Mouse (Mus musculus) heart, postnatal 36 days (tissue): ENCODE results near the gene Casp8. TPM values are rescaled to one million over a fixed set of nuclear protein-coding genes. Genes with fewer than 3 reads are reported as not detected.
"Not testable (repeated sequence)": the region's sequence is repeated elsewhere in the genome, so short reads cannot be mapped to it uniquely, and the experiment has no call there.

Experiments used
- DNase-seq, 2 experiments: peaks; one replicate each; pipeline ENCODE4 v3.0.0; 2021 to 2022
- intact Hi-C: fragments of 180-260 bp; cut with DNase I; formaldehyde crosslinking; loops from one replicate; pipeline ENCODE4 v1.15.1; 2025
- total RNA-seq, 2 experiments: library from RNA; stranded (reverse); gene quantifications; 2 replicates each; pipeline ENCODE4 v1.2.3; 2021

Gene Casp8
- 10 to 100 TPM in 1 of 2 experiments, 1 to 10 TPM in 1; 6.8 to 10.1 TPM for total RNA-seq

- intact Hi-C loops: no loop called here
- DNase-seq: peak; percentile 47 to 63
Observed at GRCm38 (mm10) chr1:58795291-58796058, at the start of gene Casp8. Gene Casp8 (plus strand): TSS chr1:58795374.

GRCm38 (mm10) chr1:58746880-58747279 lies 48.3 kb upstream of the Casp8 start:
- DNase-seq: no peak
- intact Hi-C loops: loop anchor here (2.0 to 5.0 kb wide), 4 partner anchors 35 to 185 kb away; partner anchors contain the start of genes Cflar, Fam126b and Ndufb3

- DNase-seq: no peak
- intact Hi-C loops: no loop called here
Observed at GRCm38 (mm10) chr1:58759451-58759850, 35.7 kb upstream of the Casp8 start.

GRCm38 (mm10) chr1:58760581-58760980 lies 34.6 kb upstream of the Casp8 start:
- DNase-seq: no peak
- intact Hi-C loops: no loop called here

GRCm38 (mm10) chr1:58761391-58762275 lies 33.5 kb upstream of the Casp8 start:
- DNase-seq, intact Hi-C loops: not testable (repeated sequence)

GRCm38 (mm10) chr1:58762576-58762975 lies 32.6 kb upstream of the Casp8 start:
- DNase-seq: no peak
- intact Hi-C loops: no loop called here

GRCm38 (mm10) chr1:58766446-58766845 lies 28.7 kb upstream of the Casp8 start:
- intact Hi-C loops: not testable (repeated sequence)

GRCm38 (mm10) chr1:58769136-58769535 lies 26.0 kb upstream of the Casp8 start:
- no peak for DNase-seq
- intact Hi-C loops: no loop called here

More at GRCm38 (mm10) chr1:58766446-58766845, 28.7 kb upstream of the Casp8 start:
- DNase-seq: not testable (repeated sequence)

- DNase-seq: no peak
- intact Hi-C loops: loop anchor here (1.0 to 5.0 kb wide), 7 partner anchors 33 to 468 kb away; partner anchors contain the start of genes Als2, Stradb and Trak2
Observed at GRCm38 (mm10) chr1:58769701-58770100, 25.5 kb upstream of the Casp8 start.

- DNase-seq: peak; percentile 46 to 58
- intact Hi-C loops: loop anchor here (1.0 to 5.0 kb wide), 7 partner anchors 32 to 467 kb away; partner anchors contain the start of genes Als2, Stradb and Trak2
Observed at GRCm38 (mm10) chr1:58770111-58770720, 25.0 kb upstream of the Casp8 start.

- no peak for DNase-seq
- intact Hi-C loops: loop anchor here (5.0 kb wide), 3 partner anchors 60 to 465 kb away; partner anchors contain the start of genes Als2, Stradb and Trak2
Observed at GRCm38 (mm10) chr1:58772084-58772483, 23.1 kb upstream of the Casp8 start.

- no peak for DNase-seq
- intact Hi-C loops: loop anchor here (5.0 kb wide), 3 partner anchors 59 to 464 kb away; partner anchors contain the start of genes Als2, Stradb and Trak2
Observed at GRCm38 (mm10) chr1:58773280-58773679, 21.9 kb upstream of the Casp8 start.

- DNase-seq: no peak
- intact Hi-C loops: loop anchor here (5.0 kb wide), 3 partner anchors 58 to 463 kb away; partner anchors contain the start of genes Als2, Stradb and Trak2
Observed at GRCm38 (mm10) chr1:58773905-58774304, 21.3 kb upstream of the Casp8 start.

- DNase-seq: no peak
- intact Hi-C loops: no loop called here
Observed at GRCm38 (mm10) chr1:58775361-58775760, 19.8 kb upstream of the Casp8 start.

GRCm38 (mm10) chr1:58777583-58777982 lies 17.6 kb upstream of the Casp8 start:
- DNase-seq: no peak
- intact Hi-C loops: no loop called here

GRCm38 (mm10) chr1:58778226-58778625 lies 16.9 kb upstream of the Casp8 start:
- no peak for DNase-seq
- intact Hi-C loops: no loop called here

GRCm38 (mm10) chr1:58786276-58786675 lies 8.9 kb upstream of the Casp8 start:
- intact Hi-C loops: no loop called here

GRCm38 (mm10) chr1:58788410-58788809 lies 6.8 kb upstream of the Casp8 start:
- DNase-seq: no peak
- intact Hi-C loops: no loop called here

More at GRCm38 (mm10) chr1:58786276-58786675, 8.9 kb upstream of the Casp8 start:
- DNase-seq: no peak

- intact Hi-C loops: no loop called here
- DNase-seq: no peak
Observed at GRCm38 (mm10) chr1:58794705-58795104, 469 bp upstream of the Casp8 start.

- no peak for DNase-seq
- intact Hi-C loops: no loop called here
Observed at GRCm38 (mm10) chr1:58796059-58796363, 837 bp downstream of the Casp8 start.
